Mouse (Mus musculus) T-helper 2 cell (primary cell): ENCODE data around the gene 1700013G24Rik.
"Not testable (repeated sequence)": the region's sequence is repeated elsewhere in the genome, so short reads cannot be mapped to it uniquely, and the experiment has no call there.

Experiments
- in situ Hi-C: fragments of 300-600 bp; cut with MboI, MseI; formaldehyde crosslinking; loops from one replicate; pipeline ENCODE4 v1.15.1; 2025; ENCODE audit warnings: high pct_unique_total_duplicates

Gene 1700013G24Rik

GRCm38 (mm10) chr4:137453234-137453767 lies at the start of gene 1700013G24Rik:
Gene 1700013G24Rik (plus strand): TSS chr4:137453284.
- in situ Hi-C loops, result no loop called here

- in situ Hi-C loops, result no loop called here
These were observed 47.5 kb upstream of the 1700013G24Rik start for GRCm38 (mm10) chr4:137405571-137405970.

GRCm38 (mm10) chr4:137409691-137410090 lies 43.4 kb upstream of the 1700013G24Rik start, which contains the start of gene Cela3a:
Gene Cela3a (minus strand): TSS chr4:137409791.
- in situ Hi-C loops, result no loop called here

- in situ Hi-C loops, result not testable (repeated sequence)
These were observed 40.8 kb upstream of the 1700013G24Rik start for GRCm38 (mm10) chr4:137412185-137412709.

- in situ Hi-C loops, result no loop called here
These were observed 38.1 kb upstream of the 1700013G24Rik start for GRCm38 (mm10) chr4:137414936-137415335.

GRCm38 (mm10) chr4:137417712-137418564 lies 35.1 kb upstream of the 1700013G24Rik start:
- in situ Hi-C loops, result no loop called here

GRCm38 (mm10) chr4:137430502-137430901 lies 22.6 kb upstream of the 1700013G24Rik start, which contains the start of gene Cela3b:
Gene Cela3b (minus strand): TSS chr4:137430540.
- in situ Hi-C loops, result no loop called here

- in situ Hi-C loops, result not testable (repeated sequence)
These were observed 20.2 kb upstream of the 1700013G24Rik start for GRCm38 (mm10) chr4:137432700-137433550.

GRCm38 (mm10) chr4:137436979-137437669 lies 16.0 kb upstream of the 1700013G24Rik start:
- in situ Hi-C loops, result no loop called here

GRCm38 (mm10) chr4:137438842-137439241 lies 14.2 kb upstream of the 1700013G24Rik start:
- in situ Hi-C loops, result no loop called here

GRCm38 (mm10) chr4:137441332-137441731 lies 11.8 kb upstream of the 1700013G24Rik start:
- in situ Hi-C loops, result loop anchor here (5.0 kb wide), 1 partner anchor 56 kb away; no protein-coding TSS in a partner anchor

GRCm38 (mm10) chr4:137443625-137444024 lies 9.5 kb upstream of the 1700013G24Rik start:
- in situ Hi-C loops, result loop anchor here (5.0 kb wide), 1 partner anchor 54 kb away; no protein-coding TSS in a partner anchor

- in situ Hi-C loops, result loop anchor here (5.0 kb wide), 1 partner anchor 101 kb away; no protein-coding TSS in a partner anchor
These were observed 7.2 kb upstream of the 1700013G24Rik start for GRCm38 (mm10) chr4:137445881-137446280.

GRCm38 (mm10) chr4:137447363-137448196 lies 5.5 kb upstream of the 1700013G24Rik start:
- in situ Hi-C loops, result loop anchor here (5.0 kb wide), 1 partner anchor 100 kb away; no protein-coding TSS in a partner anchor

GRCm38 (mm10) chr4:137448197-137448596 lies 4.9 kb upstream of the 1700013G24Rik start:
- in situ Hi-C loops, result loop anchor here (5.0 kb wide), 1 partner anchor 99 kb away; no protein-coding TSS in a partner anchor

GRCm38 (mm10) chr4:137448641-137449040 lies 4.4 kb upstream of the 1700013G24Rik start:
- in situ Hi-C loops, result loop anchor here (5.0 kb wide), 1 partner anchor 99 kb away; no protein-coding TSS in a partner anchor

- in situ Hi-C loops, result loop anchor here (5.0 kb wide), 1 partner anchor 98 kb away; no protein-coding TSS in a partner anchor
These were observed 4.0 kb upstream of the 1700013G24Rik start for GRCm38 (mm10) chr4:137449132-137449531.

- in situ Hi-C loops, result loop anchor here (5.0 kb wide), 1 partner anchor 98 kb away; no protein-coding TSS in a partner anchor
These were observed 3.4 kb upstream of the 1700013G24Rik start for GRCm38 (mm10) chr4:137449715-137450114.

GRCm38 (mm10) chr4:137452190-137452589 lies 894 bp upstream of the 1700013G24Rik start:
- in situ Hi-C loops, result no loop called here
